Mouse (Mus musculus) heart, postnatal 36 days (tissue): Measurements from ENCODE around the gene Cd19. TPM values are rescaled to one million over a fixed set of nuclear protein-coding genes. Genes with fewer than 3 reads are reported as not detected.
"Not testable (repeated sequence)": the region's sequence is repeated elsewhere in the genome, so short reads cannot be mapped to it uniquely, and the experiment has no call there.

Experiments
- DNase-seq, 2 experiments: peaks; one replicate each; pipeline ENCODE4 v3.0.0; 2021 to 2022
- intact Hi-C: fragments of 180-260 bp; cut with DNase I; formaldehyde crosslinking; loops from one replicate; pipeline ENCODE4 v1.15.1; 2025
- microRNA-seq, 2 experiments: library from miRNA; unstranded; fragments of <30 nt; microRNA quantifications; one replicate each; pipeline ENCODE4 v1.2.0; 2021; ENCODE audit warnings: borderline number of aligned reads in 2 of 2
- total RNA-seq, 2 experiments: library from RNA; stranded (reverse); gene quantifications; 2 replicates each; pipeline ENCODE4 v1.2.3; 2021

The Cd19 gene
- total RNA-seq, 2 experiments from 2014 or later: 0.44 to 1.5 TPM

DNA sequence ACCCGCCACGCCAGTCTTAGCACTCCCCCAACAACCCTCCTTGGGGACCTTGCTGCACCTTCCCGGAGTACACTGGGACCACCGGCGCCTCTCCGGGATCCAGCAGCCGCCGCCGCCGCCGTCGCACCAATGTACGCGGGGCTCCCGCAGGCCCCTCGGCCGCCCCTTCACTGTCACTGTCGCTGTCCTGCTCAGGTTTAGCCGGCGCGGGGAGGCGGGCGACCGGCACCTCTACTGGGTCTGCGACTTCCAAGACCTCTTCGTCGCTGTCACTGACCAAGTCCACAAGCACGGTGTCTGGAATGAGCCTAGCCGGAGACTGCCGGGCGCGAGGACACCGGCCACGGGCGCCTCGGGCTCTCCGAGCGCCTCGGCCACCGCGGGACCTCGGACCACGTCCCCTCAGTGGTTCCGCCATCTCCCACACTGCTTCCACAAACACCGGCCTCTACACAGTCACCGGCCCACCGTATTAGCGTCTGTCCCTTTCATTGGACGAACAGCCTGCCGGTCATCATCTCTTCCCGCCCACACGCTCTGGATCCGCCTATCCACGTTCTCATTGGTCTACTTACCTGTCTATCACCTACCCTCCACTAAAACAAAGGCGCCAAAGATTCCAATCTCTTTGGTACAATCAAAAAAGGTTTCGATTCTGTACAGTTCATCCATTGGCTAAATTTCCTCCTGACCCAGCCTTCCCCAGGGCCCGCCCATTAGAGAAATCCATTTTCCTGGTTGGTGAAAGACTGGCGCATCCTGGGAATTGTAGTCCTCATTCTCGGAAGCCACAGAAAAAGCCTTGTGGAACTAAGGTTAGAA lies 18.2 kb downstream of the Cd19 start, which contains the start of gene Nfatc2ip:
Gene Nfatc2ip (minus strand): TSS at position 440 of the 822 bp plus-strand sequence.
- peak; percentile 96 to 97 for DNase-seq
- intact Hi-C loops: no loop called here

DNA sequence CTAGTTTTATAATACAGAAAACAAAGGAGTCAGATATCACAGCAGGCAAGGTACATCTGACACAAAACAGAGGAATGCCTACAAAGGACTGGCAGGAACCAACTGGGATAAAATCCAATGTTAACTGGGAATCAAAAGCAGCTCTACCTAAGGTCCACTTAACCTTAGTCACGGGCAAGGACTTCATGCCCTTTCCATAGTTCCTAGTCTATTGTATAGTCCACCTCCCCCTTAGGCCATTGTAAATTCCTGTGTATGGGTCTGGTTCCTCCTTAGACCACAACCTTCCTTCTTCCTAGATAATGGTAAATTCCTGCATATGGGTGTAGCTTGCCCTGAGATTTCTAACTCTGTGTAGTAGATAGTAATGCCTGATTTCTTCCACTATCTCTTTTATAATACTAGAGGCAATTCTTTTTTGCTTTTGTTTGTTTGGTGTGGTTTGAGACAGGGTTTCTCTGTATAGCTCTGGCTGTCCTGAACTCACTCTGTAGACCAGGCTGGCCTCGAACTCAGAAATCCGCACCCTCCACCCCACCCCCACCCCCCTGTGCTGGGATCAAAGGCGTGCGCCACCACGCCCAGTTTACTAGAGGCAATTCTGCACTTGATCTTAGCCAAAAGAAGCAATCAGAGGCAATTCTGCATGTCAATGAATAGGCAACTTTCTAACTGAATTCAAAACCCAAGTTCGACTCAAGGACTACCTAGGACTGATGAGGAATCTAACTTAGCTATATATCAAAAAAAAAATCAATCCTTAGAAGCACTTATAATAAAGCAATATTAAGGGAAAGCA lies 22.4 kb downstream of the Cd19 start:
- intact Hi-C loops, DNase-seq: not testable (repeated sequence)

DNA sequence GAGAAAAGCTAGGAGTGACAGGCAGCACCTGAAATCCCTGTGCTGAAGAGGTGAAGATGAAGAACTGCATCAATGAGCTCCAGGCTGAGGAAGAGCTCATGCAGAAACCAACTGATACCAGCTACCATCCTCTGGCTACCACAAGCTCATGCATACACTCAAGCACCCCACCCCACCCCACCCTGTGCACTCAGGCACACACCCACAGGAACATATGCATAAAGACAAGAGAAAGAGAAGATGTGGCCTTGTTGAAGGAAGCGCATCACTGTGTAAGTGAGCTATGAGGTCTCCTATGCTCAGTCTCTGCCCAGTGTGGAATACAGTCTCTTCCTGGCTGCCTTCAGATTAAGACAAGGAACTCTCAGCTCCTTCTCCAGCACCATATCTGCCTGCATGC lies 26.5 kb downstream of the Cd19 start:
- no peak for DNase-seq
- intact Hi-C loops: no loop called here

DNA sequence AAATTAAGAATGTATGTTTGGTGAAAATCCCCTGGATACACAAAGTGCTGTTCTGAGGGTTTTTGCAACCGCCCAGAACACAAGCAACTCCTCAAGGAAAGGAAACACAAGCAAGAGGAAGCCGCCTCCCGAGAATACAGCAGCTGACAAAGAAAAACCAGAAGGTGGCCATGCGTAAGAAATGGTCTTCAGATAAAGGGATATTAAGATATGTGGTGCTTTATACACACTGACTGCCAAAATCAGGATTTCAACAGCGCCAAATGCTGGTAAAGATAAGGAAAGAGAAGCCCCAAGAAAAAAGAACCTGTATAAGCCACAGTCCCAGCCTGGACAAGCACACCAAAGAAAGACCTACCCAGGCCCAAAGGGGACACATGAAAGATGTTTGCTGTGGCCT lies 31.1 kb downstream of the Cd19 start:
- intact Hi-C loops: no loop called here
- no peak for DNase-seq

DNA sequence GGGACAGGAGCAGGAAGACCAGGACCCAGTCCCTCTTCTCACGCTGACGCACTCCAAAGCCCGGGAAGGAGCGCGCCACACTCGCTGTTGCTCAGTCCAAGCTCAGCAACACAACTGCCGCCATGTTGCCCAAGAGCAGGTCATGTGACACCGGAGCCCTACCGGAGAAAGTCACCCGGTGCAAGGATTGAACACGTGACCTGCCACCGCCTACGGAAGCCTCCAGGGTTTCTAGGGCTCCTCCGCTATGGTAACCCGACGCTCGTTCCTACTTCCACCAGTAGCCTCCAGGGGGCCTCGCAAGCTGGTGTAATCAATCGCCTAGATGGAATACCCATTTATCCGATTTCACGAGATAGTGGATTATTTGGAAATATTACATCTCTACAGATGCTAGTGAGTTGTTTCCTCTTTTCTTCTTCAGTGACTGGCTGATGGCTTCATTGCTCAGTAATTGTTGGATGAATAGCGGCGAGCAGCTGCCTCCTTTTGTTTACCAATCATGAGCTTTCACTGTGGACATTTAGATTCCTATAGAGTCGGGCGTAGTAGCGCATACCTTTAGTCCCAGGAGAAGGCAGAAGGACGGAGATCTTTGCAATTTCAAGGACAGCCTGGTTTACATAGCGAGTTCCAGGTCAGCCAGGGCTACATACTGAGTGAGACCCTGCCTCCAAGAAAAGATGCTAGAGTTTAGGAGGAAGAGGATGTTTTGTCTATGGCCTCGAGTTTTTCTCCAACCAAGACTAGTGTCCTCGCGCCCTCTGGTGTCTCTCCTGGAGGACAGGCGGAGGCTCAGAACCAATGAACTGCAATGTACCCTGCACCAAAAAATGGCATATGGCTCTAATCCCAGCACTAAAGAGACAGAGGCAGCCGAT lies 37.2 kb downstream of the Cd19 start, which contains the start of gene Spns1:
Gene Spns1 (minus strand): TSS at position 173 of the 881 bp plus-strand sequence.
- intact Hi-C loops: loop anchor here (1.0 to 5.0 kb wide), 2 partner anchors 54 to 115 kb away; no protein-coding TSS in a partner anchor

DNA sequence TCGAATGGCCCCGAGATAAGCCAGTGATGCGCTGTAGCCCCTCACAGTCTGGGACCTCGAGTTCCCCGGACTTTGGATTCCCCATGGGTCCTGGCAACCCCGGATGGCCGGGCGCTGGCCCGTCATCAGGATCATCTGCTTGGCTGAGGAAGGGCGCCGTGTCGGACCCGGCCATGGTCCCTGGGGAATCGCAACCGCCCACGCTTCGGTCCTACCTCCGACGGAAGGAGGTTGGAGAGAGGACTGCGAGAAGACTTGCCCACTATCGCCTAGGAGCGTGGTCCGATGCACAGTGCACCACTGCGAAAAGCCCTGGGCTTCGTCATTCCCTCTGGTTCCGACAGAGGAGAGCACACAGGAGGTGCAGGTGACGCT lies 37.8 kb downstream of the Cd19 start:
- intact Hi-C loops: loop anchor here (1.0 to 5.0 kb wide), 2 partner anchors 54 to 115 kb away; no protein-coding TSS in a partner anchor
- no peak for DNase-seq

More for the DNA sequence above, 37.2 kb downstream of the Cd19 start, which contains the start of gene Spns1:
- DNase-seq: peak; percentile 89 to 93

DNA sequence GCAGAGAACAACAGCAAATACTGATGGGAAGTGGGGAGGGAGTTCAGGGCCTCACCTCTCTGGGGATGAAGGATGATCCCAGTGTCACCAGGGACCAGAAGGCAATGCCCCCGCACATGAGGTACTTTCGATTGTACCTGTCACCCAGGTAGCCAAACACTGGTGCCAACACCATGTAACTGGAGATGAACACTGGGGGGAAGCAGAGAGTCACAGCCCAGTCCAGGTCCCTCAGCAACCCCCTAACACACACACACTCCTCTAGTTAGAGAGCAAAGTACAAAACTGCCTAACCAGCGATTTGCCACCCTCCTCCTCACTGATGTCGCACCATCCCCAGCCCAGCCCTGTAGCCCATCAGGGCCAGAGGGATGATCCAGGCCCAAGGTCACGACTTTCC lies 39.7 kb downstream of the Cd19 start:
- DNase-seq: no peak
- intact Hi-C loops: loop anchor here (5.0 kb wide), 1 partner anchor 113 kb away; no protein-coding TSS in a partner anchor

DNA sequence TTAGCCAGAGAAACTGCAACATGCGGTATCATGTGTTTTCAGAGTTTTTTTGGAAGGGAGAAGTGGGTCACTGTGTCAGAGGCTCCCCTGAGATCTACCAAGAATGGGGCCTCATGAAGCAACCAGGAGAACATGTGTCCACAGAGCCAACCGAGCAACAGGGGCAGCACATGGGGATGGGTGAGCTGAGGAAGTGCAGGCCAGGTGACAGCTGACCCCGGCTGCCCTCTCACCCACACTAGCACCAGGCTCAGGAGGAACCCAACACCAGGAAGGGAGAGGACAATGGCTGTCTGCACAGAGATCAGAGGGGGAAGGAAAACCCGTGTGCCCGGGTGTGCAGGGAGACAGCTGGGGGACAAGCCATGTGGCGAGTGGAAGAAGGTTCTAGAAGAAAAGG lies 40.2 kb downstream of the Cd19 start:
- DNase-seq: no peak
- intact Hi-C loops: no loop called here

DNA sequence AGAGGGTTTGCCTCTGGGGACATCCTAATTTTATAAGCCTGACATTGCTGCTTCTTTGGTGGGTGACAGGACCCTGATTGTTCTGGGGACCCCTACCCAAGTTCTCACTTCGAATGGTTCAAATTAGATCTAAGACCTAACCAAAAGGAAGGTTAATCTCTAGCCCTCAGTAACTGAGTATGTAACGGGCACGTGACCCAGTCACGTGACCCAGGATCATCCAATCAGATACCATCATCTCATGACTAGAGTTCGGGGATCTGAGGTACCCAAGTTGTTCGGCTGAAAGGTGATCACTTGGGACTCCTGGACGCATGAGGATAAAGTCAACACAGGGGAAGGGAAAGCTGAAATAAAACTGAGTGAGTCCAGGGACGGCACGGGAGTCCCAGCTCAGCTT lies 41.7 kb downstream of the Cd19 start:
- DNase-seq: no peak
- intact Hi-C loops: no loop called here

DNA sequence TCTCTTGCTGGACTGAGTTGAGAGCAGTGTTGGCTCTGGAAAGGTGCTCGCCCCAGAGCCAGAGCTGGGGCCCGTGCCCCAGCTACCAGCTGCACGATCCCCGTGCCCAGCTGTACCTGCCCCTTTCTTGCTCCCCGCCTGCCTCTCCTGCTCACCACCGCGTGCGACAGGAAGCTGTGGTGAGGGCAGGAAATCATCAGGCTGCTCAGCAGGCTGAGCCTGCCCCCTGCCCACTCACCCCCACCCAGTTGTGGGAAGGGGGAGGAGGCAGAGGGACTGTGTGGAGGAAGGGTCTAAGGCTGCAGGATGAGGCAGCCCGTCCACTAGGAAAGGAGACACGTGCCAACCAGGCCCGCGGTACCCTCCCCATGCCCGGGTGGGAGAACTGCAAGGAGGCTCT lies 45.3 kb downstream of the Cd19 start, which contains the start of gene Lat:
Gene Lat (minus strand): TSS at position 178 of the 400 bp plus-strand sequence.
- intact Hi-C loops: no loop called here
- no peak for DNase-seq

DNA sequence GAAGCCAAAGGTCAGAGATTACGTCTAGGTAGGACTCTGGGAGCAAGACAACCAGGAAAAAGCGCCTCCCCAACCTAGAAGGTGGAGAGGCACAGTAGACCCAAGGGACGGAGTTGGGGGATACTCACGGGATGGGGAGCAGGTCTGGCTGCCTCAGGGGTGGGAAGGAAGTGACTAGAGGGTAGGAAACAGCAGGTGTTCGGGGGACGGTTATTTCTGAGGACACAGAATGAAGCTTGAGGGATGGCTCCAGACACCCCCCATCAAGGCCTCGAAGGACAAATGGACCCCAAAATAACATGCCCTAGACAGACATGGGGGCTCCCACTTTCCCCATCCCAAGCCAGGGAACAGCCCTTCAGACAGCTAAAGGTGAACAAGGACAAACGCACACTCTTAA lies 46.3 kb downstream of the Cd19 start:
- no peak for DNase-seq
- intact Hi-C loops: no loop called here

DNA sequence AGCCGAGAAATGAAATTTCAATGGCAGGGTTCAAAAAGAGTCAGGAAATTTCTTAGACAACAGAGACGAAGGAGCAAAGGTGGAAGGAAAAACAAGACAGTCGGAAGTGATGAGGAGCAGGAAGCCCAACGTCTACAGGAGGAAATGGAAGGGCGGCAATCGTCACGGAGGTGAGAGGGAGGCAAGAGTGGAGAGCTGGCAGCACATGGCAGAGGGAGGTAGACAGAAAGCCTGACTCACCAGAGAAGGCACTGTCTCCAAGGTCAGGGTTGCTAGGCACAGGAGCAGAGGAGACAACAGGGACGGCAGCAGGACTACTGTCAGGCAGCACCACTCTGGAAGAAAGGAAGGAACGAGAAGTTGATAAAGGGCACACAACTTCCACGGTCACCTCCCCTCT lies 47.1 kb downstream of the Cd19 start:
- DNase-seq: no peak

DNA sequence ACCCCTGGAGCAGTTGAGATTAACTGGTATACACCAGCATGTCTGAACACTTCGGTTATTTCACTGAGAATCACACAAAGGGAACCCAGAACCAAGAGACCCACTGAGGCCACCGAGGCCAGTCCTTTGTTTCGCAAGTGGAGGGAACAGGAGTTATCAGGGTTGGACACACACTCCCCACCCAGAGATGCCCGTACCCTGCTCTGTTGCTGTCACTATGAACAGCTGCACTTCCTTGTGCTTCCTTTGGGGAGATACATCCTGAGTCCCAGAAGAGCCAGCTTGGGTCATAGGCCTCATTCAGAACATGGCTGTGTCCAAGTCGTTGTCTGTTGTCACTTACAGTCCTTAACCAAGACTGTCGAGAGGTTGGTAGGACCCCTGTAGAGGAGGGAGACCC lies 51.7 kb downstream of the Cd19 start:
- no peak for DNase-seq
- intact Hi-C loops: no loop called here

More for the DNA sequence above, 47.1 kb downstream of the Cd19 start:
- intact Hi-C loops: no loop called here

DNA sequence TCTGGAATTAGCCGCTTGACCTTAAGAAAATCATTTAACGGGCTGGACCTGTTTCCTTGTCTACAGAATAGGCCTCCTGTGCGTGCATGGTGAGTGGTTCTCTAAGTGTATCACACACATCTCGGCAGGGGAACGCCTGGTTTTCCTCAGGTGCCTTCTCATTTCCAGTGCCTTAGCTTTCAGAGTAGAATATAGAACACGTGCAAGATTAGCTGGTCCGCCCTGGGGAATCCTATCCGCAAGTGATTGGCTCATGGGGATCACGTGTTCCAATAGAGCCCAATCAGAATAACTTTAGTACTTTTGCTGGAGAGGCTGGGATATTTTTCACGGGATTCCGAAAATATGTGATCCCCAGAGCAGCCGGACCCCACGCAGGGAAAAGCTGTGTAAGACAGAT lies 55.6 kb downstream of the Cd19 start:
- no peak for DNase-seq
- intact Hi-C loops: no loop called here

Small RNA genes within 50 kb of the gene (microRNA-seq; reads per million reads assigned to microRNA genes)
- gene Mir7058: 0 reads per million in 2 experiments

Other genes starting within 250 kb of the Cd19 start
- gene Xpo6, start 214.4 kb downstream of the Cd19 start, total RNA-seq: 10 to 100 TPM; 20.9 to 23.6 TPM
- 10 to 100 TPM; 76.8 to 94.9 TPM for gene Sbk1, start 142.3 kb downstream of the Cd19 start, total RNA-seq
- under 1 TPM in 1 of 2 experiments, not detected in 1; 0.33 TPM for gene Lat, start 45.3 kb downstream of the Cd19 start, total RNA-seq
- gene Spns1, start 37.4 kb downstream of the Cd19 start, total RNA-seq: 10 to 100 TPM; 31.5 to 33.1 TPM
- gene Nfatc2ip, start 18.2 kb downstream of the Cd19 start, total RNA-seq: 1 to 10 TPM; 3.9 to 4.6 TPM
- 1 to 10 TPM; 7.5 to 9.0 TPM for gene Rabep2, start 13.9 kb upstream of the Cd19 start, total RNA-seq
- 1 to 10 TPM; 1.1 to 1.2 TPM for gene Atp2a1, start 48.2 kb upstream of the Cd19 start, total RNA-seq
- 10 to 100 TPM; 40.0 to 42.2 TPM for gene Sh2b1, start 60.5 kb upstream of the Cd19 start, total RNA-seq
- 100 to 1,000 TPM; 287 to 327 TPM for gene Tufm, start 72.5 kb upstream of the Cd19 start, total RNA-seq
- gene Atxn2l, start 88.5 kb upstream of the Cd19 start, total RNA-seq: 10 to 100 TPM; 37.1 to 37.9 TPM
- 100 to 1,000 TPM; 156 to 157 TPM for gene Eif3c, start 151.5 kb upstream of the Cd19 start, total RNA-seq
- gene Apobr, start 170.1 kb upstream of the Cd19 start, total RNA-seq: under 1 TPM; 0.41 to 0.53 TPM
- 10 to 100 TPM; 14.8 to 16.3 TPM for gene Cln3, start 170.9 kb upstream of the Cd19 start, total RNA-seq
- gene Il27, start 180.1 kb upstream of the Cd19 start, total RNA-seq: not detected
- gene Nupr1, start 216.0 kb upstream of the Cd19 start, total RNA-seq: 1 to 10 TPM; 7.2 to 9.9 TPM
- 10 to 100 TPM; 21.8 to 25.2 TPM for gene Sgf29, start 234.4 kb upstream of the Cd19 start, total RNA-seq